Mouse (Mus musculus) liver, adult 2 months (tissue): ENCODE results near the gene Nepro.

ENCODE experiments used
- CTCF ChIP-seq: fragments of 200-500 bp; IDR thresholded peaks from 2 replicates; pipeline ENCODE4 v1.5.1; 2011; ENCODE audit warnings: low read depth, low read length, control low read depth
- POLR2A ChIP-seq: fragments of 200-500 bp; IDR thresholded peaks from 2 replicates; pipeline ENCODE4 v1.6.1; 2011; ENCODE audit warnings: low read length, control low read depth; ENCODE audit not compliant: insufficient read depth; ENCODE audit errors: extremely low read depth

GRCm38 (mm10) chr16:44716305-44717140 is 7.6 kb upstream of the Nepro start:
- TF ChIP-seq POLR2A = no peak
- 0 out of 2 replicates have a peak, but pooled peaks have one; percentile 4 for TF ChIP-seq CTCF
